Mouse (Mus musculus) kidney, postnatal 0 days (tissue): ENCODE measurements around the gene Psma1. TPM values are rescaled to one million over a fixed set of nuclear protein-coding genes. Genes with fewer than 3 reads are reported as not detected.

Experiments used
- ATAC-seq: fragments of 200-750 bp; cut with Nextera tagmentation; replicated peaks from 2 replicates; pipeline ENCODE4 v1.8.0; 2017; ENCODE audit warnings: low read depth, moderate number of reproducible peaks, moderate TSS enrichment, moderate library complexity; ENCODE audit not compliant: low FRiP score
- DNase-seq: peaks from one replicate; pipeline ENCODE4 v3.0.0-alpha.2; 2016; ENCODE audit warnings: low spot score
- H3K27ac ChIP-seq: fragments of 300-500 bp; sonication (generic); 2 replicates; pipeline ENCODE4 v1.5.1; 2014; ENCODE audit warnings: mild to moderate bottlenecking
- H3K27me3 ChIP-seq: fragments of 300-500 bp; sonication (generic); 2 replicates; pipeline ENCODE4 v1.6.1; 2014; ENCODE audit warnings: low read length, mixed read lengths; ENCODE audit not compliant: insufficient read depth
- H3K36me3 ChIP-seq: fragments of 300-500 bp; sonication (generic); 2 replicates; pipeline ENCODE4 v1.6.1; 2014; ENCODE audit warnings: low read length, mixed read lengths; ENCODE audit not compliant: insufficient read depth
- H3K4me1 ChIP-seq: fragments of 300-500 bp; sonication (generic); replicated peaks from 2 replicates; pipeline ENCODE4 v1.6.1; 2014; ENCODE audit warnings: antibody characterized with exemption, low read length, mixed read lengths; ENCODE audit not compliant: insufficient read depth
- H3K4me2 ChIP-seq: fragments of 300-500 bp; sonication (generic); 2 replicates; pipeline ENCODE4 v1.6.1; 2014; ENCODE audit warnings: mild to moderate bottlenecking, low read length, moderate library complexity, mixed read lengths
- H3K4me3 ChIP-seq: fragments of 300-500 bp; sonication (generic); replicated peaks from 2 replicates; pipeline ENCODE4 v1.5.1; 2014; ENCODE audit warnings: low read depth, low read length
- H3K9ac ChIP-seq: fragments of 300-500 bp; sonication (generic); 2 replicates; pipeline ENCODE4 v1.6.1; 2014; ENCODE audit warnings: low read depth, low read length
- H3K9me3 ChIP-seq: fragments of 300-500 bp; sonication (generic); replicated peaks from 2 replicates; pipeline ENCODE4 v1.6.1; 2016; ENCODE audit warnings: low read length, inconsistent platforms, mixed read lengths
- CTCF ChIP-seq: IDR thresholded peaks from 2 replicates; pipeline ENCODE4 v1.5.1; 2016; ENCODE audit warnings: antibody characterized with exemption, low read depth, mild to moderate bottlenecking, moderate library complexity
- WGBS: fragments of 180-500 bp; shearing (Covaris S2); extraction: QIAGEN DNeasy Blood & Tissue Kit; methylation state at CpG from one replicate; pipeline ENCODE4 v1.1.7; 2014; 5-methylcytosine and 5-hydroxymethylcytosine counted together
- polyA plus RNA-seq: library from polyadenylated mRNA; unstranded; fragments of >200 nt; fragmentation: Nextera tagmentation; extraction: Ambion mirVana; gene quantifications from 2 replicates; pipeline ENCODE4 v1.2.1, GENCODE M21; 2015

Psma1 gene
- 387 and 389 TPM in 2 replicates for polyA plus RNA-seq

GRCm38 (mm10) chr7:114276005-114276752 is at the start of gene Psma1:
TSS of gene Psma1 (minus strand) at chr7:114276118.
- ATAC-seq: peak; percentile 91
- peak within 1 kb of the TSS; percentile 64; the same call in 1 of the 2 replicates for H3K27ac ChIP-seq
- under 1% methylated on average over 39 of the region's 39 CpGs for WGBS
- H3K4me2 ChIP-seq: peak within 1 kb of the TSS; percentile 74
- H3K4me1 ChIP-seq: 0 out of 2 replicates have a peak, but pooled peaks cover 3% of the 10 kb centered on the region
- DNase-seq: peak; percentile 99
- H3K36me3 ChIP-seq: 0 out of 2 replicates have a peak, but pooled peaks cover 9% of the 10 kb centered on the region
- H3K9me3 ChIP-seq: no peaks in the 10 kb centered on the region
- no peaks in the 10 kb centered on the region for H3K27me3 ChIP-seq
- H3K9ac ChIP-seq: peak within 1 kb of the TSS; percentile 72
- peak; percentile 72 for TF ChIP-seq CTCF
- peak within 1 kb of the TSS; percentile 90 for H3K4me3 ChIP-seq

DNA sequence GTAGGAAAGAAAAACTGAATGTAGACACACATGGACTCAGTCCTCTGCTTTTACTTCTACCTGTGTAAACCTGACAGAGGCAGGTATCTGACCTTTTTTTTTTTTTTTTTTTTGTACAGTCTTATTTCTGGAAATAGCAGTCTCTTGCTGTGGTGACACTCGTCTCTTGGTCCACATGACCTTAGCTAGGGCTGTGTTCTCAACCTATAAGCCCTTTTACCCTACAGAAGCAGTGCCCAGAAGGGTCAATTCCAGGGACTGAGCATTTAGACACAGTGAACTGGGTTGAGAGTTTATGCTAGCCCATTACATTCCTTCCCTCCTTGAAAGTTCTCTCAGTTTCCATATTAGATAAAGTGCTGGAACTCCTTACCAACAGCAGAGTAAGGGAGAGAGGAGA is 47.6 kb upstream of the Psma1 start:
- H3K4me3 ChIP-seq: no peak overlapping the region
- no peak overlapping the region for H3K4me2 ChIP-seq
- DNase-seq (no peak), ATAC-seq (no peak)
- no peak overlapping the region for H3K9ac ChIP-seq
- H3K27me3 ChIP-seq: no peaks in the 10 kb centered on the region
- no peak overlapping the region for H3K27ac ChIP-seq
- no peaks in the 10 kb centered on the region for H3K9me3 ChIP-seq
- H3K36me3 ChIP-seq: no peaks in the 10 kb centered on the region
- peaks cover 10% of the 10 kb centered on the region; the same call in 1 of the 2 replicates for H3K4me1 ChIP-seq
- WGBS: 46% methylated on average over 1 of the region's 1 CpGs
- no peak for TF ChIP-seq CTCF

GRCm38 (mm10) chr7:114322531-114323441 is 46.9 kb upstream of the Psma1 start:
- Histone ChIP-seq H3K9me3 (no peaks in the 10 kb centered on the region), H3K9ac (no peak overlapping the region), H3K4me3 (no peak overlapping the region), H3K27ac (0 out of 2 replicates have a peak overlapping the region, but pooled peaks have one; percentile 31), H3K4me2 (no peak overlapping the region), H3K36me3 (no peaks in the 10 kb centered on the region), H3K4me1 (peaks cover 10% of the 10 kb centered on the region; the same call in 1 of the 2 replicates), H3K27me3 (no peaks in the 10 kb centered on the region)
- WGBS: 29% methylated on average over 9 of the region's 9 CpGs
- peak; percentile 20 for DNase-seq
- no peak for TF ChIP-seq CTCF
- ATAC-seq: peak; percentile 79; the same call in 1 of the 2 replicates

GRCm38 (mm10) chr7:114321694-114322372 is 45.9 kb upstream of the Psma1 start:
- no peak for ATAC-seq
- no peak for TF ChIP-seq CTCF
- peak; percentile 58 for DNase-seq
- no peak overlapping the region for H3K4me3 ChIP-seq
- no peaks in the 10 kb centered on the region for H3K36me3 ChIP-seq
- H3K27me3 ChIP-seq: no peaks in the 10 kb centered on the region
- H3K27ac ChIP-seq: no peak overlapping the region
- no peak overlapping the region for H3K4me2 ChIP-seq
- peaks cover 10% of the 10 kb centered on the region; the same call in 1 of the 2 replicates for H3K4me1 ChIP-seq
- H3K9me3 ChIP-seq: no peaks in the 10 kb centered on the region
- no peak overlapping the region for H3K9ac ChIP-seq
- WGBS: 39% methylated on average over 5 of the region's 5 CpGs

- no peaks in the 10 kb centered on the region for H3K36me3 ChIP-seq
These were observed 42.0 kb upstream of the Psma1 start for GRCm38 (mm10) chr7:114317896-114318295.

More at GRCm38 (mm10) chr7:114317896-114318295, 42.0 kb upstream of the Psma1 start:
- ATAC-seq (no peak), DNase-seq (no peak)
- no peak overlapping the region for H3K9ac ChIP-seq
- no peaks in the 10 kb centered on the region for H3K9me3 ChIP-seq
- WGBS: 87% methylated on average over 4 of the region's 4 CpGs
- H3K4me2 ChIP-seq: no peak overlapping the region
- TF ChIP-seq CTCF: no peak
- no peak overlapping the region for H3K4me3 ChIP-seq
- peaks cover 6% of the 10 kb centered on the region; the same call in 1 of the 2 replicates for H3K4me1 ChIP-seq
- H3K27me3 ChIP-seq: no peaks in the 10 kb centered on the region
- H3K27ac ChIP-seq: no peak overlapping the region
